Mouse (Mus musculus) testis, adult 2 months (tissue): ENCODE measurements around the gene 1110032A03Rik.

Experiments used
- CTCF ChIP-seq: fragments of 200-500 bp; IDR thresholded peaks from 2 replicates; pipeline ENCODE4 v1.5.1; 2012; ENCODE audit warnings: low read depth, mild to moderate bottlenecking, inconsistent platforms, low read length, moderate library complexity; ENCODE audit not compliant: control insufficient read depth, insufficient read depth, insufficient replicate concordance
- POLR2A ChIP-seq: fragments of 200-500 bp; IDR thresholded peaks from 2 replicates; pipeline ENCODE4 v1.6.1; 2012; ENCODE audit warnings: low read depth, mild to moderate bottlenecking, inconsistent platforms, low read length, moderate library complexity; ENCODE audit not compliant: control insufficient read depth

DNA sequence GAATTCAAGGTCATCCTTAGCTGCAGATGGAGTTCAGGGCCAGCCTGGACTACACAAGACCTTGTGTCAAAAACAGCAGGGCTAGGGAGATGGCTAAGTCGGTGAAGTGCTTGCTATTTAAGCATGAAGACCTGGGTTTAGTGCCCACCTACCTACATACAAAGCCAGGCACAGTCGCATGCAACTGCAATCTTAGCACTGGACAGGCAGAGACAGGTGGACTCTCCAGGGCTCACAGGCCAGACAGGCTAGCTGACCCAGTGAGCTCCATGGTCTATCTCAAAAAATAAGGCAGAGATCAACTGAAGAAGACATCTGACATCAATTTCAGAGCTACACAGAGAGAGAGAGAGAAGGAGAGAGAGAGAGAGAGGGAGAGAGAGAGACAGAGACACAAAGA lies 51.2 kb downstream of the 1110032A03Rik start:
- TF ChIP-seq POLR2A: no peak
- TF ChIP-seq CTCF: no peak
